Mouse (Mus musculus): ENCODE measurements around the gene Cldn14.
"Not testable (repeated sequence)": the region's sequence is repeated elsewhere in the genome, so short reads cannot be mapped to it uniquely, and the experiment has no call there.

The Cldn14 gene

GRCm38 (mm10) chr16:94008737-94009136 is at the start of gene Cldn14:
TSS of gene Cldn14 (minus strand) at chr16:94008837.
- DNase-seq = no peak

- DNase-seq = no peak
Measured at GRCm38 (mm10) chr16:94055576-94055975, 46.9 kb upstream of the Cldn14 start.

DNA sequence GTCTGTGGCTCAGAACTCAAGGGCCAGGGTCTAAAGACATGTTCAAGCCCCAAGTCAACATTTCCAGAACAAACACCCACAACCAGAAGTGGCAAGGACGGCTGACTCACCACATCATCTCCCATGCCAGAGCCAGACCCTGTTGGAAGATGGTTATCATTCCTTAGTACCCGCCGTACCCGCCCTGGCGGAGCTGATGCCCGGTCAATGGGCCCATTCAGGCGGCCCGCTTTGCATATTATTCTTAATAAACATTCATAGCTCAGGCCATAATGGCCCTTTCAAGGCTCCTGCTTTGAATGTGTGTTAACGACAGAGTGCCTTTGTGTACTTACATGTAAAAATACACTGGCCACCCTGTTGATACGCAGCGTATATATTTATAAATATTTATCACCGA is 46.5 kb upstream of the Cldn14 start:
- DNase-seq = no peak

DNA sequence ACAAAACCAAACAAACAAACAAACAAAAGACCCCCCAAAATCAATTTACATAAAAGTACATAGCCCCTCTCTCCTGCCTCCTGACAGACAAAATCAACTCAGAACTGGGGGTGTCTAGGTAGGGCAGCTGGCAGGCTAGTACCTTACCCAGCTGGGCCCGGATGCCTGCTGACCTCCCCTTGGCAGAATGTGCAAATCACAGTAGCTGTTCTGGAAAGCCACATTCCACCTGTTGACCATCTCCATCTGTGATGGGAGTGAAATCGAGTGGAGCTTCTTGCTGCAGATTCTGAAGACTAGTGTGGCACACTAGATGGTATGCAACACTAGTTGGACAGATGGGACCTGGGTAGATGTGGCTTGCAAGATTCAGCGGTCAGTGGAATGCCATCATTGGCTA is 41.7 kb upstream of the Cldn14 start:
- DNase-seq = no peak

DNA sequence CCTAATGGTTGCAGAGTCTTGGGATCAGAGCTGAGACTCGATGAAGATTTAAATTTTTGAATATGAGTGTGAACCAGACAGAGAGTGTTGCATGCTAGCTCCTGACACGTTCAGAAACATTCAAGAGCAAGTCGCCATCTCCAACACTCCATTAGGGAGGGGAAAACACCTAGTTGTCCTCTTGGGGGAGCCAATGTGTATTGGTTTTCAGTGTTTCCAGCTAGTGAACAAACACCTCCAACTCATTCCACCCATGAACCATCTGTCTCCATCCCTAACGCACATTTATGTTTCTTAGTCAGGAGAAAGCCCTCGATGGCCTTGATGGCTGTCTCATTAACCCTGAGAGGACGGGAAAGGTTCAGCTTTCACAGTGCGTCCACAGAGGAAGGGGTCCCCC is 36.4 kb upstream of the Cldn14 start:
- DNase-seq = no peak

DNA sequence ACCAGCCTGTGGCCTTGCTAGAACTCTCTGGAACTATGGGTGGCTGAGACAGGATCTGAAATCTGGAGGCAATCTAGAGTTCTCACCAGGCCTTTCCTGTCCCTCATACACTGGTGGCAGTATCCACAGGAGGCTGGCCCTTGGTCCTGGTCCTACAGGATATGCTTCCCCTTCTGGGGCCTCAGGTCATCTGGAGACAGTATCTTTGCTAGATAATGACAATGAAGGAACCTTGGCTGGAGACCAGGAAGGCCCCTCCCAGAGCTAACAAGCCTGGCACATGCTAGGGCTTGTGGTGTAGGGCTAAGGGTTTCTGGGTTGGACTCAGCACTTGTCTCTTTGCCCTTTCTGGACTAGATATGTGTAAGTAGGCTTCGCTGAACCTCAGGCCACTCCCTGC is 35.2 kb upstream of the Cldn14 start:
- DNase-seq = no peak

DNA sequence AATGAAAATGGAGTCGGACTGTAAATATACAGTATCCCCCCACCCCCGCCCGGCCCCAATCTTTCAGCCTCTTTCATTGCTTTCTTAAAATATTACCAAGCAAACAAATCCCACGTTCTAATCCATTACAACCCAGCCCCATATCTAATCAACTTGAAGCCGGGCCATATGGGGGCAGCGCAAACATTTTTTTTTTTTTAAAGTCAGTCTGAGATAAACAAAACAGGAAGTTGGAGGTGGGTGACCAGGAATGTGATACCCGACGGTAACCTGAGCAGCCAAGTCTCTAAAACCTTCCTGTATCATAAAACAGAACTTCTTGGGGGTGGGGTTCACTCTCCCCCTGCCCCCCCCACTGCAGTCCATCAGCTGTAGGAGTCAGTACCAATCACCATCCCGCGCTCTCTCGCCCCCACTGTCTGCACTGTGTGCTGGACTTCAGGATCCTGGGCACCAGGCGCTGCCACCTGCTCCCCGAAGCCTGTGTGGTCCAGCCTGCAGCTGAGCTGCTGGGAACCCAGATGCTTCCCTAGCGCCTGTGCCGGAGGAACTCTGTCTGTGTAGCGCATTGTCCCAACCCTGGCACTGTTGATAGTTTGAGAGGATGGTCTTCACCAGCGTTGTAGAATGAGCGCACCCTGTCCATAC is 32.6 kb upstream of the Cldn14 start:
- DNase-seq = no peak

GRCm38 (mm10) chr16:94040485-94040884 is 31.8 kb upstream of the Cldn14 start:
- no peak for DNase-seq

GRCm38 (mm10) chr16:94038986-94039341 is 30.3 kb upstream of the Cldn14 start:
- no peak for DNase-seq

- DNase-seq = peak in 1 of 2 experiments; percentile 62
Measured at GRCm38 (mm10) chr16:94038272-94038985, 29.8 kb upstream of the Cldn14 start.

- DNase-seq = no peak
Measured at GRCm38 (mm10) chr16:94037280-94037679, 28.6 kb upstream of the Cldn14 start.

GRCm38 (mm10) chr16:94034152-94034551 is 25.5 kb upstream of the Cldn14 start:
- no peak for DNase-seq

DNA sequence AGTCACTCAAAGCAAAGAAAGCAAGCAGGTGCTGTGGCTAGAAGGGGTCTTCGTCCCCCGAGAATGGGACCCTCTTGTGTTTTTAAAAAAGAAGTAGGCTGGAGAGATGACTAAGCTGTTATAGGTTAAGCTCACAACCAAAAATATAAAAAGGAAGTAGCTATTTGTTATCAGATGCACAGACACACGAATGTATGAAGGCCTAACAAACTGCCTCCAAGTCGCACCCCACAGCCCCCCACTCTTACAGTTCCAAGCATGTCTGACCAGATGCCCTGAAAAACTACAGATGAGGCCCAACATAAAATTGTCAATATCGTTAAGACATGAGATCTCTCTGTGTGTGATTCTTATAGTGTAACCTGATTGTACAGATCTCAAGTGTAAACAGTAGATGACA is 23.6 kb upstream of the Cldn14 start:
- DNase-seq = no peak

- no peak for DNase-seq
Measured at GRCm38 (mm10) chr16:94023352-94024280, 15.0 kb upstream of the Cldn14 start.

DNA sequence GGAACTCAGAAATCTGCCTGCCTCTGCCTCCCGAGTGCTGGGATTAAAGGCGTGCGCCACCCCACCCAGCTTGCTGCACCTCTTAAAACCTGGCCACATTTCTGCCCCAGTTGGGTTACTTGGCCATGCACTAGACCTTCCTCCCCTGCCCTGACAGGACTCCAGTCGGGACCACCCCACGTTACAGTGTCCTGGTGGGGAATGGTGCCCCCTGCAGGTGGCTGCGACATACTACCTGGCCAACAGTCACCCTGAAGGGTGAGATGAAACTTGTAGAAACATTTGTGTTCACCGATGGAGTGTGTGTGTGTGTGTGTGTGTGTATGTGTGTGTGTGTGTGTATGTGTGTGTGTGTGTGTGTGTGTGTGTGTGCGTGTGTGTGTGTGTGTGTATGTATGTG is 11.1 kb upstream of the Cldn14 start:
- not testable (repeated sequence) for DNase-seq

GRCm38 (mm10) chr16:94017953-94018352 is 9.3 kb upstream of the Cldn14 start:
- DNase-seq = no peak

DNA sequence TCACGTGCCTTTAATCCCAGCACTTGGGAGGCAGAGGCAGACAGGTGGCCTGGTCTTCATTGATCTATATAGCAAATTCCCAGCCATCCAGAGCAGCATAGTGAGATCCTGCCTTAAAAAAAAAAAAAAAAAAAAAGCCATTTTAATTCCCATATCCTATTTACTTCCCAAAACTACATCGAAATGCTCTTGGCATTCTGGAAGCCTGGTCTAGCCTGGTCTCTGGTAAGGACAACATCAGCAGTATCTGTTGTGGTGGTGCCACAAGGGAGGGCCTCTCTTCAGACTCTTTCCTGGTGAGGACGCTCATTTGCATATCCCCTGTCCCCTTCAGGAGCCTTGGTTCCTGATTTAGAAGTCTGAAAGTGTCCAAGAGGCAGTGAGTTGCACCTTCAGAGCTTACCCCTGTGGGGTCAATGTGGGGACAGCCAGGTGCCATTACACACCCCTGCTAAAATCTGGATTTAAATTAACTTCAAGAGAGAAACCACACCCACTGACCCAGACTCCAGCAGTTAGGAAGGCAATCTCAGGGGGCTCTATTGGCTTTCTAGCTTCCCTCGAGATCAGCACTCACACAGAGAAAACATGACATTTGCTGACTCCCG is 6.0 kb upstream of the Cldn14 start:
- no peak for DNase-seq

- DNase-seq = not testable (repeated sequence)
Measured at GRCm38 (mm10) chr16:94013328-94014086, 4.9 kb upstream of the Cldn14 start.

DNA sequence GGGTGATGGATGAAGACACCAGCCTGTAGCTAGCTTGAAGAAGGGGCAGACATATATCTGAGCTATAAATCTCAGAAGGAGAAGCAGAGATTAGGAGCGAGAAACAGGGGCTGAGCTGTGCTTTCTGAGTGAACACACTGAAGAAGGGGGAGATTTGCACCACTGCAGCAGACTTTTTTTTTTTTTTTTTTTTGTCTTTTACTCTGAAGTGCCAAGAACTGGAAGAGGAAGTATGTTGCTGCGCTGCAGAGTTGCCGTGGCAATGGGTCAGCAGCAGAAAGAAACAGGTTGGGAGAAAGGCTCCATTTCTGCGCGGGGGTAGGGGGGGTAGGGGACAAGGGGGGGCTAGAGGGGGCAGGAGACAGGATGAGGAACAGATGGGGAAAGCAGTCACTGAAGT is 2.6 kb upstream of the Cldn14 start:
- no peak for DNase-seq

GRCm38 (mm10) chr16:94010633-94011032 is 2.0 kb upstream of the Cldn14 start:
- no peak for DNase-seq

GRCm38 (mm10) chr16:94010156-94010555 is 1.5 kb upstream of the Cldn14 start:
- no peak for DNase-seq

DNA sequence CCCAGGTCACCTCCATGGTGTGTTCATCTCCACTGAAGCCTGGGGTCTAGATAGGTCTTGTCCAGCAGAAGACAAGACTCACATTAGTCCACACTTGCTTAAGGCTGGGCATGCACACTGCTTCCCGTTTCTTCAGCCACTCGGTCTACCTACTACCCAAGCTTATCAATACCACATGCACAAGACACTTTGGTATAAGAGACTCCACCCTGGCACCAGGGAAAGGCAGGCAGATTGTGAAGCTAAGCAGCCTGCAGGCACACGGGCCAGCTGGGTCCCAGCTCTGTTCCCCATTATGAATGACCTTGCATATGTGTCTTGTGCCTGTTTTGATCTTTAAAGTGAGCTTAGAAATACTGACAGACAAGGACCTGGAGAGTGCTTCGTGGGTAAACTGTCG is 719 bp upstream of the Cldn14 start:
- no peak for DNase-seq

Data from lung, postnatal 4 days (tissue).